Mouse (Mus musculus): ENCODE results near the gene 3110040M04Rik.
"Not testable (repeated sequence)": the region's sequence is repeated elsewhere in the genome, so short reads cannot be mapped to it uniquely, and the experiment has no call there.

3110040M04Rik gene

DNA sequence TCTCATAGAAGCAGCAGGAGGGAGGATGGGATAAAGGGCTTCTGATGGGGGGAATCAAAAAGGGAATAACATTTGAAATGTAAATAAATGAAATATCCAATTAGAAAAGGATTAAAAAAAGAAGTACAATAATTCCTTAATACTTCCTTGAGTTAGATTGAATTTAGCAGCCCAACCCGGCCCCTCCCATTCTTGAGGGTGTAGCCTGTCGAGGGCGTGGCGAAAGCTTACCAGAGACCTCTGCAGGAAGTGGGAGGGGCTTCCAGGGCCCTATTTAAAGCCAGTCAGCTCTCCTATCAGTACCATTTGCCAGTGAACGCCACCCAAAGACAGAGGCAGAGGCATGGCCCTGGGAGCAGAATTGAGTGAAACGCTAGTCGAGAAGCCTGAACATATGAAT, 11.8 kb upstream of the 3110040M04Rik start, which contains the start of gene Gm8947:
Gm8947 (plus strand) TSS at position 302 of the 400 bp plus-strand sequence.
- not testable (repeated sequence) for DNase-seq (ENCODE audit: low spot score)

DNA sequence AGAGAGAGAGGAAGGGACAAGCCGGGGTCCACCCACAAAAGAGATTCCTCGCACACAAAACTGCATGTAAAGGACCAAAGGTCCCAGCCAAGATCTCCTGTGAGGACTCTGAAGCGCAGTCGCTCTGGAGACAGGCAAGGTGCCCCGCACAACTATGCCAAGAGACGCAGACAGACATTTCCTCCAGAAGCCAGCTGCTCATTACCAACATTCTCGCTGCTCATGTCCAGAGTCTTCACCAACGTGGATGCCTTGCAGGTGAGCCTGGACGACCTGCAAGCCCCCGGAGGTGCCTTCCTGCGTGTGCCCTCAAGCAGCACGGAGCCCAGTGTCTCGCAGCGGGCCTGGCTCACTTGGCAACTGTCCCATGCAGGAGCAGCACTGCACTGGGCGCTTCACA, 11.2 kb upstream of the 3110040M04Rik start:
- not testable (repeated sequence) for DNase-seq (ENCODE audit: low spot score)

DNA sequence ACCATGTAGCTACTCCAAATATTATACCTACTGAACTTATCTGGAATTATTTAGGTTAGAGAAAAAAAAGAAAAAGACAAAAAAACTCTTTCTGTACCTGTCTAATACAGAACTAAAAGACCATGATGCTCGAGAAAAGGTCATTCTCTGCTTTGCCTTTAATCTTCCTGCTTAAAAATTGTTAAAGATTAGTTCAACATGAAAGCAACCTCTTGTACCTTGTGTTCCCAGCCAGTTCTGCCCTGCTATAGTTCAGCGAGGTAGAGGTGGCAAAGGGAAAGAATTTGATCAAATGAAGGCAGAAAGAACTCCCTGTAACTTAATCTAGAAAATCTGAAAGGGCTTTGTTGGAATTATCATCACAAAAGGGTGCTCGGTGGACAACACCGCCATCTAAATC, 7.9 kb upstream of the 3110040M04Rik start:
- DNase-seq (ENCODE audit: low spot score) = not testable (repeated sequence)

DNA sequence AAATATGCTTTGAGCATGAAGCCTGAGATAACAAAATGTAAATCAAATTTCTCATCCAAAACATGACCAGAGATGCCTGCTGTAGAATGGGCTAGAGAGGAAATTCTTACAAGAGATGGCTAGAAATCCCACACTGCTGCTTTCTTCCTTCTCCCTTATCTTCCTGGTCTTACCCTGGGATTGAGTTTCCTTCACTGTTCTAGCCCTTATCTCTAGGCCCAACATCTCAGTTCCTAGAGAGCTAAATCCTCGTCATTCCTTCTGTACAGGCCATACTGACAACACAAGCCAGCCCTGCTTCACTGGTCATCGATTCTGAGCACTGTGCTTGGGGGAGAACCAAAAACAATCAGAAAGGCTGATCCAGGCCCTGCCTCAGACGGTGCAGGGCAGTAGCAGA, 7.2 kb upstream of the 3110040M04Rik start:
- not testable (repeated sequence) for DNase-seq (ENCODE audit: low spot score)

DNA sequence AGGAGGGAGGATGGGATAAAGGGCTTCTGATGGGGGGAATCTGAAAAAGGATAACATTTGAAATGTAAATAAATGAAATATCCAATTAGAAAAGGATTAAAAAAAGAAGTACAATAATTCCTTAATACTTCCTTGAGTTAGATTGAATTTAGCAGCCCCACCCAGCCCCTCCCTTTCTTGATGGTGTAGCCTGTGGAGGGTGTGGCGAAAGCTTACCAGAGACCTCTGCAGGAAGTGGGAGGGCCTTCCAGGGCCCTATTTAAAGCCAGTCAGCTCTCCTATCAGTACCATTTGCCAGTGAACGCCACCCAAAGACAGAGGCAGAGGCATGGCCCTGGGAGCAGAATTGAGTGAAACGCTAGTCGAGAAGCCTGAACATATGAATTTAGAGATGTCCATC, 5.8 kb upstream of the 3110040M04Rik start, which contains the start of gene Gm47995:
Gm47995 (plus strand) TSS at position 329 of the 400 bp plus-strand sequence.
- not testable (repeated sequence) for DNase-seq (ENCODE audit: low spot score)

DNA sequence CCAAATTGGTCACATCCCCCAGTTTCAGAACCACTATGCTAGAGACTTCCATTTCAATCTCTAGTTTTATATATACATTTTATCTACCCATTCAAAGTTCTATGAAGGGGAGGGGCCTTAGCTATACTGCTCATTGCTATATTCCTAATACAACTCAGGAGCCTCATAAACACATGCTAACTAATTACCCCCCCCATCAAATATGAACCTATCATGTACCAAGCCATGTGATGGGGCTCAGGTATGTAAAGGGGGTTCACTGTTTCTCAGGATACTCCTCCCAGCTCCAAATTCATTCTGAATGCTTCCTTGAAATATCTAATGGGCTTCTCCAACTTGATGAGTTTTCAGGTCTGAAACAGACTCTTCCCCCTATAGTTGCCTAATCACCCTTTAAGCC, 3.3 kb upstream of the 3110040M04Rik start:
- DNase-seq (ENCODE audit: low spot score) = not testable (repeated sequence)

DNA sequence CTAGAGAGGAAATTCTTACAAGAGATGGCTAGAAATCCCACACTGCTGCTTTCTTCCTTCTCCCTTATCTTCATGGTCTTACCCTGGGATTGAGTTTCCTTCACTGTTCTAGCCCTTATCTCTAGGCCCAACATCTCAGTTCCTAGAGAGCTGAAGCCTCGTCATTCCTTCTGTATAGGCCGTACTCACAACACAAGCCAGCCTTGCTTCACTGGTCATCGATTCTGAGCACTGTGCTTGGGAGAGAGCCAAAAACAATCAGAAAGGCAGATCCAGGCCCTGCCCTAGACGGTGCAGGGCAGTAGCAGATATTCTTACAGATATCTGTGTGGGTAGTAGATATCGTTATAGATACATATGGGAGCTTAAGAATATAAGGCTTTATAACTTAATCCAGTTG, 1.1 kb upstream of the 3110040M04Rik start:
- not testable (repeated sequence) for DNase-seq (ENCODE audit: low spot score)

DNA sequence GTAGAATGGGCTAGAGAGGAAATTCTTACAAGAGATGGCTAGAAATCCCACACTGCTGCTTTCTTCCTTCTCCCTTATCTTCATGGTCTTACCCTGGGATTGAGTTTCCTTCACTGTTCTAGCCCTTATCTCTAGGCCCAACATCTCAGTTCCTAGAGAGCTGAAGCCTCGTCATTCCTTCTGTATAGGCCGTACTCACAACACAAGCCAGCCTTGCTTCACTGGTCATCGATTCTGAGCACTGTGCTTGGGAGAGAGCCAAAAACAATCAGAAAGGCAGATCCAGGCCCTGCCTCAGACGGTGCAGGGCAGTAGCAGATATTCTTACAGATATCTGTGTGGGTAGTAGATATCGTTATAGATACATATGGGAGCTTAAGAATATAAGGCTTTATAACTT, 4.6 kb downstream of the 3110040M04Rik start:
- DNase-seq (ENCODE audit: low spot score) = not testable (repeated sequence)

DNA sequence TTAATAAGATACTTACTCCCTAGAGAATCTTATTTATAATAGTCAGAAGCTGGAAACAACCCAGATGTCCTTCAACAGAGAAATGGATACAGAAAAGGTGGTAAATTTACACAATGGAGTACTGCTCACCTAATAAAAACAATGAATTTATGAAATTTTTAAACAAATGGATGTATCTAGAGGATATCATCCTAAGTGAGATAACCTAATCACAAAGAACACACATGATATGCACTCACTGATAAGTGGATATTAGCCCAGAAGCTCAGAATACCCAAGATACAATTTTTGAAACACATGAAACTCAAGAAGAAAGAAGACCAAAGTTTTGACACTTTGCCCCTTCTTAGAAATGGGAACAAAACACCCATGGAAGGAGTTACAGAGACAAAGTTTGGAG, 5.0 kb downstream of the 3110040M04Rik start:
- not testable (repeated sequence) for DNase-seq (ENCODE audit: low spot score)

DNA sequence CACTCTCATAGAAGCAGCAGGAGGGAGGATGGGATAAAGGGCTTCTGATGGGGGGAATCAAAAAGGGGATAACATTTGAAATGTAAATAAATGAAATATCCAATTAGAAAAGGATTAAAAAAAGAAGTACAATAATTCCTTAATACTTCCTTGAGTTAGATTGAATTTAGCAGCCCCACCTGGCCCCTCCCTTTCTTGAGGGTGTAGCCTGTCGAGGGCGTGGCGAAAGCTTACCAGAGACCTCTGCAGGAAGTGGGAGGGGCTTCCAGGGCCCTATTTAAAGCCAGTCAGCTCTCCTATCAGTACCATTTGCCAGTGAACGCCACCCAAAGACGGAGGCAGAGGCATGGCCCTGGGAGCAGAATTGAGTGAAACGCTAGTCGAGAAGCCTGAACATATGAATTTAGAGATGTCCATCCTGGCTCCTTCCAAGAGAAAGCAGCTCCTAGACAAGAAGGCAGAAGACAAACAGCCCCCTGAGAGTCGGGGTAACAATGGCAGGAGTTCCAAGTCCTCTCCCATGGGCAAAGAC, 6.0 kb downstream of the 3110040M04Rik start, which contains the start of gene Gm47996:
Gm47996 (plus strand) TSS at position 308 of the 532 bp plus-strand sequence.
- not testable (repeated sequence) for DNase-seq (ENCODE audit: low spot score)

DNA sequence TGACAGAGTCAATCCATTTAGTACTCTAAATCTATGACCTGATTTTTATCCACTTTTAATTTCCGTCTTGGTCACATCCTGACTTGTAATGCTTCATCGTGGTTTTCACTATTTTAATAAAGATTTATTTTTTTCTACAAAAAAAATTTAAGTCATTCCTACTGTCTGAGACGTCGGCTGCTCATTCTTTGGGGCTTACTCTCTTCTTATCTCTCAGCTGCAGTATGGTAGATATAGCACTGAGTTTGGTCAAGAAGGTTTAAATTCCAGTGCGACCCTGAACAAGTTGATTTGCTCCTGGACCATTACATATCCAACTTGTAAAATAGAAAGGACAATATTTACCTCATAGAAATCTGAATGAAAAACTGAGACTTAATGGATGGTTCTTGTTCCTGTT, 7.7 kb downstream of the 3110040M04Rik start:
- DNase-seq (ENCODE audit: low spot score) = not testable (repeated sequence)

DNA sequence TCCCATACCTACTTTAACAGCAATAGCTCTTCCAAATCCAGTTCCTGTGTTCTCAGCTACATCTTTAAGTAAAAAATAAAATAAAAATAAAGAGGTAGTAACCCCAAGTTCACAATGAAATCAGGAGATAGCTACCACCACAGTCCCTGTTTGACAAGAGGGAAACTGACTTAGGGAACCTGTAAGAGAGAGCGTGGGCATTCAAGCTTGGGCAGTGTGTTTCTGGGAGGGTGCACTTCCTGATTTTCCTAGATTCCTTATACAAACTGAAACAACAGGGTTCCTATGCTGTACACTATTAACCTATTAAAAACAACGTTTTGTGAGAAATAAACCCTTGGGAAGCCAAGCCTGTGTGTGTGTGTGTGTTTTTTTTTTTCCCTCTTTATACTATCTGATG, 10.9 kb downstream of the 3110040M04Rik start:
- no peak for DNase-seq (ENCODE audit: low spot score)

DNA sequence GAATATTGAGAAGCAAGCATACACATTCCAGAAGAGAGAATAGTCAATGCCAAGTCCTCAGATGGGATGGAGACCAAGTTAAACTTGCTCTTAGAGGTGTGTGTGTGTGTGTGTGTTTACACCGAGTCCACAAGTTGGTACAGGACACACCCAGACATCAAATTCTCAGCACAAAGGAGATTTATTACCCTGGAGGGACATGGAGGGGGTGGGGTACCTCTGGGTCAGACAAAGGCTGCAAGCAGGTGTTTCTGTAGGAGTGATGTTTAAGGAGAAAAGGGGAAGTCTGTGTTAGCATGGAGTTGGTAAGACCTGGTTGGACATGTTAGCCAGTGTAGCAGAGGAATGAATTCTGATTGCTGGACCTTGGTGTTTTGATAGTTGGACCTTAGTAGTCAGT, 12.1 kb downstream of the 3110040M04Rik start:
- DNase-seq (ENCODE audit: low spot score) = no peak

DNA sequence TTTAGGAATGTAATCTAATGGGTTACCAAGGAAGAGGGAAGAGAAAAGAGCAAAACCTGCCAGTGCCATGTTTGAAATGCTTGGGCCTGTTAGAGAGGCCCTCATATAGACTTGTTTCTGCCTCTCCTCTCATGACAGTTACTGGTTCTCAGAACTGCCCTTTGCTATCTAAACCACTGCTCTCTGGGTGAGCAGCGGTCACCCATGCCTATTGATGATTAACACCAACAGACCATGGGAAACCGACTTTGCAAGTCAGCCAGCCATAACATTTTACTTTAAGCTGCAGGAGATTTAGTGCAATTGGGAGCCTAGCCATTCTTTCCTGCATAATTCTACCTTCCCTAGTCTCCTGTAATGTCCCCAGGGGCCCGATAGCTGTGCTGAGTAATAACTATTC, 12.5 kb downstream of the 3110040M04Rik start:
- DNase-seq (ENCODE audit: low spot score) = no peak

DNA sequence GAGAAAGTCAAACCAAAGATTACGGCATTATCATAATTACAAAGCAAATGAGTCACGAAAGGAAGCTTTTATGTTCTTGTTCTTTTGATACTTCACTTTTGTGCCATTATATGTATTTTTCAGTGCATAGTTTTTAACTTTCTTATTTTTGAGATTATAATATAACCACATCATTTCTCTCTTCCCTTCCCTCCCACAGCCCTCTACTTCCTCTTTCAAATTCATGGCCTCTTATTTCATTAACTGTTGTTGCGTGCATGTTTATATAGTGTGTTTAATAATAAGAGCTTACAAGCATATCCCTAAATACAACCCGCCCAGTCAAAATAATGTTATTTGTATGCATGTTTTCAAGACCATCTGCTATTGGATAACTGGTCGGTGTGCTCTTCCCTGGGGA, 15.1 kb downstream of the 3110040M04Rik start:
- DNase-seq (ENCODE audit: low spot score) = no peak

DNA sequence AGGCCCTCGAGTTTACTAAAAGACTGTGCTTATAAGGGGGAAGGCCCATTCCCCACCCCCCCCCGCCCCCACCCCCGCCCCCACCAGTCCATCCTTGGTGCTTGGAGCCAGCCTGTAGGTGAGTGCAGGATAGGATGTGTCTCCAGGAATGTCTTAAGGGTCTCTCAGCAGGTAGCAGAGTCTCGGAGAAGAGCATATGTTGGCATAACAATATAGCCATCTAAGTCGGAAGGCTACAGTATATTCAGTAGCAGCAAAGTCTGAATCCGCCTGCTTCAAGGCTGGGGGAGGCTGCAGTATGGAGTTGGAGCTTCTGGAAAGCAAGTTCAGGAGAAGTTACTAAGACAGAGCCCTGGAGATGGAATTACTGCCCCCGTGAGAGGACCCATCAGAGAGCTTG, 16.2 kb downstream of the 3110040M04Rik start:
- no peak for DNase-seq (ENCODE audit: low spot score)

DNA sequence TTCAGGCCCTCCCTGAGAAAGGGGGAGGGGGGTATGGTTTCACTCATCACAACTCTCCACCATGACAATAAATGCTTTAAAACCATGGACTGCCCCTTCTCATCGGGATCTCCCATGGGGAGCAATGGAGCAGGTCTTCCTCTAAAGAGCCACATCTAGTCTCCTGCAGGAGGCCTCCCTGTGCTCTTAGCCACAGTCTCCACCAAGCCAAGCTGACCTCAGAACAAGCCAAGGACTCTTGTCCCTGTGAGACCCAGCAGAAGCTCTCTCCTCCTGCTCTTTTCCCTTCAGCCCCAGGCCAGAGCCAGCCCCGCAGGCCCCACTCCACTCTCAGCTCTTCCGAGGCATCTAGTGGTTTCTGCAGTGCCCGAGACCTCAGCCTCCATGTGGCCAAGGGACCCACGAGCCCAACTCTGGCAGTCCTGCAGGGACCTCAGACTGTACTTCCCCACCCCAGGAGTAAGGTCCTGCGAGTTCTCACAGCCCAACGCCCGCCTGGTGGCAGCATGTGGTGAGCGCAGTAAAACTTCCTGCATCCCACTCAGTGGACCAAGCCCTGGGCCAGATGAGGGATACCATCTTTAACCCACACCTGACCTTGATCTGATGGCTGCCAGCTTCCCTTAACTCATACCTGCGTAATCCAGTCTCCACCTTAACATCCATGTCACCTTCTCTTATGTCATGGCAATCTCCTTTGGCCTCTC, 18.8 kb downstream of the 3110040M04Rik start:
- no peak for DNase-seq (ENCODE audit: low spot score)

DNA sequence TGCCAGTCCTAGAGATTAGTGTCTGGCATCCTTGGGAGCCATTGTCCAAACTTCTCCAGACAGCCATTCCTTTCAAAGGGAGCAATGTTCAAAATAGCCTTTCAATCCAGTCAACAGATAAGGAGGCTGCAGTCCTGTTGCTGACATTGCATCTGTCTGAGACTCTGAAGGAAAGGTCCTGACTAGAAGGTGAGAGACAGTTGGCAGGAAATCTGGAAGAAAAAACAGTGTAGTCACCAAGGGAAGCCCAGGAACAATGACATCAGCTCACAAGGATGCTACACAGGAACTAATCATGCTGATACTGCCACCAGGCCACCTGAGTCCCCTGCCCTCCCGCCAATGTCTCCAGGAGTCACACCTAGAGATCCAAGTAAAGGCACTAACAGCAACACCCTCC, 19.5 kb downstream of the 3110040M04Rik start:
- DNase-seq (ENCODE audit: low spot score) = no peak

DNA sequence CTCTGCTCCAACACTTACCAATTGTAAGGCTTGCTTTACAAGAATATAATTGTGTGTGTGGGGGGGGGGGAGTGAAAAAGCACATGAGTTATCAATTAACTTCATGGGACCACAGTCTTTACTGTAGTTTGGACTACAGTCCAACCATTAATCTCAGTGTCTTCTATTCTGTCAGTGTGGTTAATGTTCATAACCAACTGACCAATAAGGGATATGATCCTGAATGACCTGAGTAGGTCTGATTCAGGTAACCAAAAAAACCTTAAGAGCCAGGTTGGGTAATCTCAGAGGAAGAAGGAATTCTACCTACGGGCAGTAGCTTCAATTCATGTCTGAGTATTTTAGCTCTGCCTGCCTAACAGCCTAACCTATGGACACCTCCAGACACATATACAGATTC, 20.6 kb downstream of the 3110040M04Rik start:
- DNase-seq (ENCODE audit: low spot score) = no peak

DNA sequence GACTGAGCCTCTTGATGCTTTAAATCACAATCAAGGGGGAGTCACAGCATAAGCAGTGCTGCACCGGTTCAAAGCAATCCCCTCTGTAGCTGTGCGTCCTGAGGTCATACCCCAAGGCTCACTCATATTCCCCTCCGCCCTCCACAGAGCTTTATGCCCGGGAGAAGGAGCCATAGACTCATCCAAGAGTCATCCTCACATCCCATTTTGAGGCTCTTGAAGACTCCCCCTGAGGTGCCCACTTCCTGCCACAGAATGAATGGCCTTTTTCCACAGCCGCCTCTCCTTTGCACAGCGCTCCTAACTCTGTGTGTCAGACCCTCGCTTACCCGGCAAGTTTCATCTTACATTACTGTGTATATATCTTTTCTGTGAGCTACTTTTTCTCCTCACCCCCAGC, 23.6 kb downstream of the 3110040M04Rik start:
- no peak for DNase-seq (ENCODE audit: low spot score)

DNA sequence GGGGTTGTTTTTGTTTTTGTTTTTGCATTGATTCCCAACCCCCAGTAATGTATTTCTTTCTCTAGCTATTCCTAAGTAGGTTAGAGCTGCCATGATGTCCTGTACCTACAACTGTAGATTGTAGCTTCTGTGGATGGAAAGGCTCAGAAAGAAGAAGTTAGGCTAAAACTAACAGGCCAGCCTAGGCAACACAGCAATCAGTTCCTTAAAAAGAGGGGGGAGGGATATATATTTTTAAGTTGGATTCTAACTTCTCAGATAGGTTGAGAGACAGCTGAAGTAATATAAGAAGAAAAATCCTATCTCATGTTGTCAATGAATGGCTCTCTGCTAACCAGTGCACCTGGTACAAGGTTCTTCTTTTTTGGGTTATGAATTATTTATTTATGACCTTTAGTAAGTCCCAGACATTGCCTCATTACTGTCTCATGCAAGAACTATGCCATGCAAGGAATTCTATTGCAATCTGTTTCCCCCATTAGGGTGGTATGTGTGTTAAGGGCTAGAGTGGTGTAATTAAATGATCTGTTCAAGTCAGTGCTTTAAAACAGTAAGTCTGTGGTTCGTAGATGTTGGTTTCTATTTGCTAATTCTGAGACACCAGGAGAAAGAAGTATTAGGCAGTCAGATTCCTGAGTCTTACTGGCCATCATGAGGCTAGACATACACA, 24.5 kb downstream of the 3110040M04Rik start:
- no peak for DNase-seq (ENCODE audit: low spot score)

DNA sequence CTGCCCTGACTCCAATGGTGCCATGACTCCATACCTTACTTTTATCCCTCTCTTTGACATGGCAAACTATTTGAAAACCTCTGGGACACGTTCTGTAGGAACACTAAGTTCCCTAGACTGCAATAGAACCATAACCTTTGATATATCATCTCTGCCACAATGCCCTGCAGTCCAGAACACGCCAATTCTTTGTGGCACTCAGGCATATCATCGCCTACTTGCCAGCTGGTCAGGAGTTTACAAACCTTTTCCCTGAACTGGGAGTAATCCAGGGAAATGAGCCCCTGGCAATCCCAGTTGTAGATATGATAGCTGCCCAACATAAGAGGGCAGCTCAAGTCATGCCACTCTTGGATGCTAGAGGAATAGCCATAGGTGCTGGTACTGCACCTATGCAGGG, 28.4 kb downstream of the 3110040M04Rik start:
- DNase-seq (ENCODE audit: low spot score) = no peak

DNA sequence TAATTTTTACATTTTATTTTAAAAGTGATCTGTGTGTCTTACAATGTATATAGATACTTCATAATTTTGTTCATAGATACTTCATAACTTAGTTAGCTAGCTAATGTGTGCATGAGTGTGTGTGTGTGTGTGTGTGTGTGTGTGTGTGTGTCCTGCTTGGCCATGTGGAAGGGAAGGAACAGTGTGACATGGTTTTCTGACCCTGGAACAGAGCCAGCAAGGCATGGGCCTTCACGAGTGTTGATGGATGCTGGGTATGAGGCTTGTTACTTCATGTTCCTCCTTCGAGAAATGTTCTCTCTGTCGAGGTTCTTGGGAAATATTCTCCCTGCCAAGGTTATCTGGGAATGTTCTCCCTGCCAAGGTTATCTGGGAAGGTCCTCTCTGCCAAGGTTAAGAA, 29.8 kb downstream of the 3110040M04Rik start:
- DNase-seq (ENCODE audit: low spot score) = no peak
